Mouse (Mus musculus) G1E (cell line): ENCODE data around the gene Myo3b.

Experiments
- CTCF ChIP-seq: IDR thresholded peaks from 2 replicates; pipeline ENCODE4 v1.5.1; 2012; ENCODE audit warnings: low read depth, low read length, inconsistent platforms, mixed read lengths
- GATA1 ChIP-seq: IDR thresholded peaks from 2 replicates; pipeline ENCODE4 v1.6.1; 2012; ENCODE audit warnings: borderline replicate concordance, low read length, inconsistent platforms, mixed read lengths
- TAL1 ChIP-seq: conservative IDR thresholded peaks from 2 replicates; pipeline ENCODE4 v1.6.1; 2012; ENCODE audit warnings: low read depth, low read length, inconsistent platforms, mixed read lengths

GRCm38 (mm10) chr2:70065116-70065515 lies 26.2 kb downstream of the Myo3b start:
- TF ChIP-seq CTCF (no peak), GATA1 (no peak), TAL1 (no peak)
